Mouse (Mus musculus) ES-Bruce4 (cell line): ENCODE measurements around the gene Myom1.

Source experiments
- CTCF ChIP-seq: IDR thresholded peaks from one replicate; pipeline ENCODE4 v1.8.1; 2011; ENCODE audit warnings: low read depth, low read length
- EP300 ChIP-seq: IDR thresholded peaks from 2 replicates; pipeline ENCODE4 v1.6.1; 2011; ENCODE audit warnings: low read depth, low read length; ENCODE audit not compliant: insufficient read depth
- POLR2A ChIP-seq: IDR thresholded peaks from one replicate; pipeline ENCODE4 v1.8.1; 2011; ENCODE audit warnings: low read length; ENCODE audit not compliant: insufficient read depth

DNA sequence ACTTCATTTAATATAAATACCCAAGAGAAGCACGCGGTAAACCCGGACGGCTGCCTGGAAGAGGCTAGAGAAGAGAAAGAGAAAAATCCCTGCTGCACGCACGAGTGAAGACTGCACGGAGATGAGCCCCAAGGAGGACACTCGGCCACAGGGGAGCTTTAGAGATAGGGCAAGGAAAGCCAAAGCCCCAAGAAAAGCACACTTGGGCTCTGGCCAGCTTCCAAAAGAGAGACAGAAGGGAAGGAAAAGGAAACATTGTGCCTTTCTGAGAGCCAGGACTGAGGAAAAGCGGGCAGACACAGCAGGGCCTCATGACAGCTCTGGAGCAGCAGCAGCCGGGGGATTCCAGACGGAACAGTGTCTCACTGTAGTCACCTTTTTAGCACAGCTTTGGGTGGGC is 31.2 kb upstream of the Myom1 start:
- TF ChIP-seq CTCF, result no peak
- no peak for TF ChIP-seq POLR2A
- no peak for TF ChIP-seq EP300
